Mouse (Mus musculus) kidney, postnatal 0 days (tissue): ENCODE data around the gene Rxfp4. TPM values are rescaled to one million over a fixed set of nuclear protein-coding genes. Genes with fewer than 3 reads are reported as not detected.

Experiments
- ATAC-seq: fragments of 200-750 bp; cut with Nextera tagmentation; replicated peaks from 2 replicates; pipeline ENCODE4 v1.8.0; 2017; ENCODE audit warnings: low read depth, moderate number of reproducible peaks, moderate TSS enrichment, moderate library complexity; ENCODE audit not compliant: low FRiP score
- DNase-seq: peaks from one replicate; pipeline ENCODE4 v3.0.0-alpha.2; 2016; ENCODE audit warnings: low spot score
- H3K27ac ChIP-seq: fragments of 300-500 bp; sonication (generic); 2 replicates; pipeline ENCODE4 v1.5.1; 2014; ENCODE audit warnings: mild to moderate bottlenecking
- H3K27me3 ChIP-seq: fragments of 300-500 bp; sonication (generic); 2 replicates; pipeline ENCODE4 v1.6.1; 2014; ENCODE audit warnings: low read length, mixed read lengths; ENCODE audit not compliant: insufficient read depth
- H3K36me3 ChIP-seq: fragments of 300-500 bp; sonication (generic); 2 replicates; pipeline ENCODE4 v1.6.1; 2014; ENCODE audit warnings: low read length, mixed read lengths; ENCODE audit not compliant: insufficient read depth
- H3K4me1 ChIP-seq: fragments of 300-500 bp; sonication (generic); replicated peaks from 2 replicates; pipeline ENCODE4 v1.6.1; 2014; ENCODE audit warnings: antibody characterized with exemption, low read length, mixed read lengths; ENCODE audit not compliant: insufficient read depth
- H3K4me2 ChIP-seq: fragments of 300-500 bp; sonication (generic); 2 replicates; pipeline ENCODE4 v1.6.1; 2014; ENCODE audit warnings: mild to moderate bottlenecking, low read length, moderate library complexity, mixed read lengths
- H3K4me3 ChIP-seq: fragments of 300-500 bp; sonication (generic); replicated peaks from 2 replicates; pipeline ENCODE4 v1.5.1; 2014; ENCODE audit warnings: low read depth, low read length
- H3K9ac ChIP-seq: fragments of 300-500 bp; sonication (generic); 2 replicates; pipeline ENCODE4 v1.6.1; 2014; ENCODE audit warnings: low read depth, low read length
- H3K9me3 ChIP-seq: fragments of 300-500 bp; sonication (generic); replicated peaks from 2 replicates; pipeline ENCODE4 v1.6.1; 2016; ENCODE audit warnings: low read length, inconsistent platforms, mixed read lengths
- CTCF ChIP-seq: IDR thresholded peaks from 2 replicates; pipeline ENCODE4 v1.5.1; 2016; ENCODE audit warnings: antibody characterized with exemption, low read depth, mild to moderate bottlenecking, moderate library complexity
- WGBS: fragments of 180-500 bp; shearing (Covaris S2); extraction: QIAGEN DNeasy Blood & Tissue Kit; methylation state at CpG from one replicate; pipeline ENCODE4 v1.1.7; 2014; 5-methylcytosine and 5-hydroxymethylcytosine counted together
- polyA plus RNA-seq: library from polyadenylated mRNA; unstranded; fragments of >200 nt; fragmentation: Nextera tagmentation; extraction: Ambion mirVana; gene quantifications from 2 replicates; pipeline ENCODE4 v1.2.1, GENCODE M21; 2015

Gene Rxfp4
- polyA plus RNA-seq, 1 experiment from 2014 or later, result not detected

DNA sequence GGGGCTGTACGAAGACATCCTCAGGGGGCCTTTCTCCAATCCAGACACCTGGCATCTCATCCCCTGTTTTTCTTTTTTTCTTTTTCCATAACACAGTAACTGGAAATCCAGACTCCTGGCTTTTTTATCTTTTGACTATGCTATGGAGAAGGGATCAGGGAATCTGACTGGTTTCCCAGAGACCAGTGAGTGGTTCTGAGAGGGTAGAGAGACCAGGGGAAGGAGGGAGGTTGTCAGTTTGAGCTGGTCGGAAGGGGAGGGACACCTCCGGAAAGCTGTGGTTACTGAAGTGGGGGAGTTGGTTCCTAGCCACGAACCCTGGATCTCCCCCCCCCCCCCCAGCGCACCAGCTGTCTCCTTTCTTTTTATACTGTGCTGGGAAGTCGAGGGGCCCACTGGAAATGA lies 30.0 kb downstream of the Rxfp4 start:
- Histone ChIP-seq H3K9ac (peak overlapping the region; percentile 86), H3K36me3 (no peaks in the 10 kb centered on the region), H3K4me2 (peak overlapping the region; percentile 69), H3K4me1 (peaks cover 43% of the 10 kb centered on the region), H3K9me3 (no peaks in the 10 kb centered on the region), H3K27ac (peak overlapping the region; percentile 98), H3K4me3 (peak overlapping the region; percentile 72), H3K27me3 (no peaks in the 10 kb centered on the region)
- DNase-seq, result peak; percentile 86
- WGBS, result 0% methylated on average over 5 of the region's 6 CpGs
- TF ChIP-seq CTCF, result no peak
- no peak for ATAC-seq

DNA sequence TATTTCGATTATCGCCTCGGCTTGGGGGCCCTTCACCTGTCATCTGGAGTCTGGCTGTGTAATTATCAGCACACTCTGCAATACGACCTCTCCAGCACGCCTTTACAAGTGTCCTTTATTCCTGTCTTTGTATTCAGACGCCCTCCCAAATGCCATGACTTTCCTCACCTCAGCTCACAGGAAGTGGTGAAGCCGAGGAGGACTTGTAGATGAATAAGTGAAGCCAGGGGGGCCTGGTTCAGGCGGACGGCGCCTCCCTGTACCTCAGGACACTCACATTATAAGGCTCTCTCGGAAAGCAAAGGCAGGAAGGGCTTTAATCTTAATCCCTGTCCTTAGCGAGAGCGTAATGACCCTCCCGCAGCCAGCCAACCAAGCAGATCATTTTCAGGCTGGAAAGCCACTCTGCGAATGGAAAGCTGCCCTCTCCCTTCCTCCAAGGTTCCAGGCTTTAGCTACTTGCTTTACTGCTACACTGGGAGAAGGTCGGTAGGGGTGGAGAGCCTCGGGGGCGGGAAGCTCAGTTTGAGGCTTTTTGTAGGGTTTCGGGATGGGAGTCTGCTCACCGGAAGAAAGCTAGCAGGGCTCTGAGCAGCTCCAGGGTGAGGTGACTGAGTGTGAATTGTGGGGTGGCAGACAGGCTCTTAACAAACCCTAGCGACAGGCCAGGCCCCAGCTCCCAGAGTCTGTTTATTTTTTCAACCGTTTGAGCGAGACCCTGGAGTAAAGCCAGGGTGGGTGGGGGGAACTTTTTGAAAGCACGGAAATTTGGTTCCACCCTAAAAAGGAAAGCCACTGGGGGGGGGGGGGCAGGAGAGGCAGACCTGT lies 30.6 kb downstream of the Rxfp4 start:
- Histone ChIP-seq H3K4me2 (peak overlapping the region; percentile 69), H3K4me1 (peaks cover 47% of the 10 kb centered on the region), H3K4me3 (peak overlapping the region; percentile 72), H3K36me3 (no peaks in the 10 kb centered on the region), H3K9ac (peak overlapping the region; percentile 86), H3K9me3 (no peaks in the 10 kb centered on the region), H3K27ac (peak overlapping the region; percentile 98), H3K27me3 (no peaks in the 10 kb centered on the region)
- no peak for TF ChIP-seq CTCF
- ATAC-seq, result no peak
- under 1% methylated on average over 24 of the region's 24 CpGs for WGBS
- peak; percentile 74 for DNase-seq

DNA sequence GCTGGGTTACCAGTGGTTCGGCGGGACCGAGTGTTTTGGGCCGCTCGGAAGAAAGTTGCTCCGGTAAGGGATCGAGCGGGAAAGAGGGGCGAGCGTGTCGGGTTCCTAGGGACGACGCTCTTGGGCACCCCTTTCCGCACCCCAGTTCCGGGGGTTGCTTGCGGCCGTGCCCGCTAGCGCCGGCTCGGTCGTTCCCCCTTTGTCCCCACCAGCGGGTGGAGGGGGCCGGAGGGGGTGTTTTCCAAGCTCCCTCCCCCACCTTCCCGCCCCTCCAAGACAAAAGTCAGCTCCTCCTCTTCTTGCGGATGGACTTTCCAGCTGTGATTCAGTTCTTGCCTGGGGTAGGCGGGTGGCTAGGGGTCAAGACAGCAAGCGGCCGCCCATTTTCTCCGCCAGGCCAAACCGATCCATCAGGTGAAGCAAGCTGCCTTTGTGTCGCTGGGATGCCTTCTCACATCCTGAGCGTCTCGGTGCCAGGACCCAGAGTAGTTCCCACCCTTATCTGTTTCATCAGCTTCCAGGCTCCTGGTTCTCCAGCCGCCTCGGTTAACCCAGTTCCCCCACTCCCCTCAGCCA lies 31.3 kb downstream of the Rxfp4 start:
- H3K4me3 ChIP-seq, result peak overlapping the region; percentile 72
- ATAC-seq, result peak; percentile 16
- DNase-seq, result peak; percentile 85
- H3K36me3 ChIP-seq, result no peaks in the 10 kb centered on the region
- peak overlapping the region; percentile 98 for H3K27ac ChIP-seq
- no peaks in the 10 kb centered on the region for H3K27me3 ChIP-seq
- H3K4me2 ChIP-seq, result peak overlapping the region; percentile 69
- H3K9me3 ChIP-seq, result no peaks in the 10 kb centered on the region
- 0% methylated on average over 36 of the region's 36 CpGs for WGBS
- no peak for TF ChIP-seq CTCF
- H3K9ac ChIP-seq, result peak overlapping the region; percentile 86
- peaks cover 41% of the 10 kb centered on the region for H3K4me1 ChIP-seq

DNA sequence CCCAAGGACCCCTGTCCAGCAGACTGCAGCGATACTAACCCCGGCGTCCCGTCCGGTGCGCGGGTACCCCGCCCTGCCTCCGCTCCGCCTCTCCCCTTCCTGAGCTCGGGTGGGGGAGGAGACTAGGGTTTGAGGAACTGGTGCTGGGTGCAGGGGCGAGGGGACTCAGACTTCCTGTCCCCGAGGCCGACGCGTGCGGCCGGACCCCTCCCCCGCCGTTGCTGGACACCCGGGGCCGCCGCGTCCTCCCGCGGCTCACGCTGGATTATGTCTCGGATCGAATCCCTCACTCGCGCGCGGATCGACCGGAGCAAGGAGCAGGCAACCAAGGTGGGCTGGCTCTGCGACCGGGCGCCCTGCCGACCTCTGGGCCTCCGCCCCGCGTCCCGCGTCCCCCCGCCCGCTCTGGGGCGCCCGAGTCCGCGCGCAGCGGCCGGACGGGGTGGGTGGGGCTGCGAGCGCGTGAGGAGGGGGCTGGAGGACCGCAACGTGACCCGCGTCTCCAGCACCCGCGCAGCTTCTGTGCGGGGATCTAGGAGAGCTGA lies 31.9 kb downstream of the Rxfp4 start:
- peak; percentile 67 for ATAC-seq
- WGBS, result under 1% methylated on average over 59 of the region's 64 CpGs
- H3K27ac ChIP-seq, result peak overlapping the region; percentile 98
- DNase-seq, result peak; percentile 90
- H3K4me3 ChIP-seq, result peak overlapping the region; percentile 72
- H3K9me3 ChIP-seq, result no peaks in the 10 kb centered on the region
- peak overlapping the region; percentile 69 for H3K4me2 ChIP-seq
- peaks cover 42% of the 10 kb centered on the region for H3K4me1 ChIP-seq
- TF ChIP-seq CTCF, result no peak
- H3K9ac ChIP-seq, result peak overlapping the region; percentile 86
- no peaks in the 10 kb centered on the region for H3K27me3 ChIP-seq
- no peaks in the 10 kb centered on the region for H3K36me3 ChIP-seq

DNA sequence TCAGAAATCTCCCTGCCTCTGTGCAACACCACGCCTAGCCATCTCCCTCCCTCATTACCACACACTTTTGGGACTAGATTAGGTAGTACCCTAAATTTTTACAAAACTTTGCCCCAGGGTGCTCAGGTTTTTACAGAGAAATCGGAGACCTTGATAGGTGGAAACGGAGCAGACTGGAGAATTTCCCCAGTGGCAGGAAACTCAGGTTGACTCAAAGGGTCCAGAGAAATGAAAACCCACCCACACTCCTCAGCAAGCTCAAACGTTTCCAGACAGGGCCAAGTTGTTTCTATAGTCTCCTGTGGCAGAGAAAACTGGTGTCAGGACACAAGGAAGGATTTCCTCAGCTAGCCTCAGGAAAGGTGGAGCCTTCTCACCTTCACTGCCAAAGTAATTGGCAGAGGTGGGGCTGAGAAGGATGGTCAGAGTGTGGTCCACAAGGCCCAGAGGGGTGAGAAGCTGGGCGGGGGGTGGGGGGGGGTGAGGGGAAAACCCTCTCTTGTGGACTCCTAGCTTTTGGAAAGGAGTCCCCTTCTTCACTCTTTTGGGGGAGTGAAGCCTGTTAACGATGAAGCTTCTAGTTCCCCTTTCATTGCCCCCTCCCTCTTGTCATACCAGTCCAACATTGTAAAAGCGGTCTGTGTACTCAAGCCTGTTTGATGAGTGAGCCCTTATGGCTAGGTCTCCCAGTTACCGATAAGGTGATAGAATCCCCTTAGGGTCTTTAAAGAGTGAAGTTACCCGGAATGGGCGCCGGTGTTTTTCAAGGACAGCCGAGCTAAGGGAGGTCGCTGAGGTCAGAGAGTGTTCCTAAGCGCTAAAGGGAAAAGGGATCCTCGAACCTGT lies 32.6 kb downstream of the Rxfp4 start:
- Histone ChIP-seq H3K36me3 (no peaks in the 10 kb centered on the region), H3K4me2 (peak overlapping the region; percentile 69), H3K9ac (peak overlapping the region; percentile 86), H3K9me3 (no peaks in the 10 kb centered on the region), H3K27ac (peak overlapping the region; percentile 98), H3K4me1 (peaks cover 44% of the 10 kb centered on the region), H3K4me3 (peak overlapping the region; percentile 72), H3K27me3 (no peaks in the 10 kb centered on the region)
- TF ChIP-seq CTCF, result no peak
- DNase-seq, result no peak
- WGBS, result 16% methylated on average over 15 of the region's 15 CpGs
- ATAC-seq, result no peak
